Mouse (Mus musculus): ENCODE results near the gene Gm49325.
"Not testable (repeated sequence)": the region's sequence is repeated elsewhere in the genome, so short reads cannot be mapped to it uniquely, and the experiment has no call there.

The Gm49325 gene

DNA sequence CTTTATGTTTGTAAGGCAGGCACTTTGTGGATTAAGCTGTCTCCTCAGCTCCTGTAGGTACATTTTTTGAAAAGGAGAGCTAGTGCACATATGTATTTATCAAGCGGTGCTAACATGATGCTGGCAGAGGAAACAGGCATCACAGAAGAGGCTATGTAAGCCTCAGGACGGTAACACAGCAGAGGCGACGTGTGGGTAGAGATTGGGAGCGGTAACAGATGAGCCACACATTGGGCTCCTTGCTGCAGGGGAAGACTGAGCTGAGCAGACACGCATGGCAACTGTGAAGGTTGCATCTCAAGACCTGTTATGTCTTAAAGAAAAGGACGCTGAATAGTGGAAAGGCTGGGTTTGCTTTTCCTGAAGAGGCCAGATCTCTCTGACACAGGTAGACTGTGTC, 77.0 kb downstream of the Gm49325 start:
- DNase-seq (ENCODE audit: low spot score in 2 of 2): no peak

DNA sequence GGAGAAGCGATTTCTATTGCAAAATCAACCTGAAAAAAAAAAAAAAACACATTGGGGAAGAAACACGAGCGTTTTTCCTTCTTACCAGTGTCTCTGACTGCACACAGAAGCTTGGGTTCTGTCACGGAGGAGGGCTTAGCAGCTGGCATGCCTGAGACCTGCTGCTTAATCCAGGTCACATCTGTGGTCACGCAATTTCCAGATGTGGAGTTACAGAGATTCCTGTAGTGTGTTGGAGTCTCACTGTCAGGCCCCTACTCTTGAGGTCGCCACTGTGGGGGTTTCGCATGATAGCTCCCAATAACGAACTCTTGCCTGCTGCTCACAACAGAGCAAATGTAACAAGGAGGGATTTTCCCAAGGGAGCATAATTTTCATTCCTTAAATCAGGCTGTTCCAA, 78.2 kb downstream of the Gm49325 start:
- DNase-seq (ENCODE audit: low spot score in 2 of 2): no peak

DNA sequence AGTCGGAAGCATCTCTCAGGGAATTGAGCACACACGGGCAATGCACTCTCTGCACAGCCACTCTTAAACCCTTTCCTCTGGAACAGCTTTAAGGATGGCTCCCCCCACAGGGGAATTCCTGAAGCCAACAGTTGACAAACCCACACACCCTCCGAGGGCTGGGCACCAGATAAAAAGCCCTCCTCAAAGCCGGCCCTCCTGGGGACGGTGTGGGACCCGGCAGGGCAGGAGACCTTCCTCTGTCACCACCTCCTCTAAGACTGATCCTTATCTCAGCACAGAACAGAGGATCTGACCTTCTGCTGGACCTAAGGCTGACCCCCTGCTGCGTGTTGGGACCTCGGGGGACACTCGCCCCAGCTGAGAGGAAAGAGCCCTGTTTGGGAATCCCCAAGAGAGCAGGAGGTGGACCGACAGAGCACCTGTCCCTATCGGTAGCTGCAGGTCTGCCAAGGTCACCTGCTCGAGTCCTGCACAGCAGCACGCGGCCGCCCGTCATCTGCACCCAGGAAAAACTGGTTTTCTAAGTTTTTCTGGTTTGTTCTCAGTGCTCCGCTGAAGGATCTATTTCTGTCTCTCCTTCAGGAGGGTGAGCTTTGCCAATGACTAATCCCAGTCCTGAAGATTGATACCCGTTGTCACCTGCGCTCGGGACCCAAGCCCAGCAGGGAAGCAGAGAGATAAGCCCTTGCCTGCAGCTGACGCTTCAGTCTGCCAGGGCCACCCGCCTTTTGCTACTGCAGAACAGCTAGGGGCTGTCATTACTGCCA, 80.1 kb downstream of the Gm49325 start, which contains the start of gene Tspear:
Tspear (plus strand) TSS at position 675 of the 770 bp plus-strand sequence.
- DNase-seq (ENCODE audit: low spot score in 2 of 2): peak; percentile 63 to 75

DNA sequence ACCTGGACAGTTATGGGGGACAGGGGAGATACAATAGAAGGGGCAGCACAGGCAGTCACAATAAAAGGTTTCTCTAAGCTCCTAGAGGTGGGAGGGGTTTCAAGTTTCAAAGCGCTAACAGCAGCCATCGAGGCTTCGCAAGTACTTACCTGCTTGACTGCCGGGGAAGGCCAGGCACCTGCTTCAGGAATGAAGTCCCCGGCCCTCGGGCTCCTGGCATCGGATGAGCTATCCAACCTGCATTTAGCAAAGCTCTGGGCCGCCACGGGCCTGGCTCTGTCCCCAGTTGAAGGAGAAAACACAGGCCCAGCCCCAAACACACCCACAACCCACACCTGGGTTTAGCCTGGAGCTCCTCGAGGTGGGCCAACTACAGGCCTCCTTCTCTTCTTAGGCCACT, 81.0 kb downstream of the Gm49325 start:
- no peak for DNase-seq (ENCODE audit: low spot score in 2 of 2)

DNA sequence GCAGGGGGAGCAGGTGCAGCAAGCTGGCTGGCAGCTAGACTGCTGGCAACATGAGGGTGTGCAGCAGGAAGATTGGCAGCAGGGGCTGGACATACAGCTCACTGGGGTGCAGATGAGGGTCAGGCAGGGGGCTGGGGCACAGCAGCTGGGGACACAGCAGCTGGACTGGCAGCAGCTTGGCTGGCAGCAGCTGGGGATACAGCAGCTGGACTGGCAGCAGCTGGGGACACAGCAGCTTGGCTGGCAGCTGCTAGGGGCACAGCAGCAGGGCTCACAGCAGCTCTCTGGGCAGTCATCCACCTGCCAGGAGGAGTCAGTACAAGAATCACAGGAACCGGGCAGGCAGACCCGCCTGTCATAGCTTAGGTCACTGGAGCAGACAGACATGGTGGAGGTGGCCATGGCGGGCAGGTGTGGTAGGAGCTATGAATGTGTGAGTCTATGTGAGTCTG, 84.4 kb downstream of the Gm49325 start, which contains the start of gene Gm19402:
Gm19402 (minus strand) TSS at position 402 of the 452 bp plus-strand sequence.
- not testable (repeated sequence) for DNase-seq (ENCODE audit: low spot score in 2 of 2)

Data from urinary bladder, postnatal 36 days (tissue).